Mouse (Mus musculus): ENCODE measurements around the gene Igsf6.

GRCm38 (mm10) chr7:121090748-121091147 is 16.4 kb upstream of the Igsf6 start:
- TF ChIP-seq CTCF (IDR thresholded peaks at IDR 0.05; ENCODE audit: extremely low read depth, insufficient read length, insufficient replicate concordance, low read depth, low read length) (no peak), POLR2A (IDR thresholded peaks at IDR 0.05; ENCODE audit: low read depth, low read length) (no peak)
